Mouse (Mus musculus) midbrain, postnatal 0 days (tissue): ENCODE results near the gene Plch2. TPM values are rescaled to one million over a fixed set of nuclear protein-coding genes. Genes with fewer than 3 reads are reported as not detected.

Source experiments
- ATAC-seq: fragments of 200-750 bp; cut with Nextera tagmentation; 2 replicates; pipeline ENCODE4 v1.8.0; 2017; ENCODE audit warnings: moderate number of reproducible peaks, mild to moderate bottlenecking, moderate TSS enrichment, moderate library complexity; ENCODE audit not compliant: low FRiP score
- DNase-seq: peaks from one replicate; pipeline ENCODE4 v3.0.0-alpha.2; 2015; ENCODE audit warnings: low spot score
- H3K27ac ChIP-seq: fragments of 300-500 bp; sonication (generic); 2 replicates; pipeline ENCODE4 v1.5.1; 2014; ENCODE audit warnings: low read depth, mild to moderate bottlenecking, low read length, mixed read lengths
- H3K27me3 ChIP-seq: fragments of 300-500 bp; sonication (generic); 2 replicates; pipeline ENCODE4 v1.6.1; 2014; ENCODE audit warnings: low read length, control low read depth, mixed read lengths; ENCODE audit not compliant: insufficient read depth
- H3K36me3 ChIP-seq: fragments of 300-500 bp; sonication (generic); 2 replicates; pipeline ENCODE4 v1.6.1; 2014; ENCODE audit warnings: low read length, control low read depth, mixed read lengths; ENCODE audit not compliant: insufficient read depth
- H3K4me1 ChIP-seq: fragments of 300-500 bp; sonication (generic); 2 replicates; pipeline ENCODE4 v1.6.1; 2014; ENCODE audit warnings: mild to moderate bottlenecking, control low read depth, antibody characterized with exemption, low read length, mixed read lengths; ENCODE audit not compliant: insufficient read depth
- H3K4me2 ChIP-seq: fragments of 300-500 bp; sonication (generic); 2 replicates; pipeline ENCODE4 v1.6.1; 2014; ENCODE audit warnings: low read depth, mild to moderate bottlenecking, low read length, mixed read lengths; ENCODE audit not compliant: poor library complexity, severe bottlenecking
- H3K4me3 ChIP-seq: fragments of 300-500 bp; sonication (generic); 2 replicates; pipeline ENCODE4 v1.5.1; 2014; ENCODE audit warnings: low read depth, mild to moderate bottlenecking, low read length, moderate library complexity
- H3K9ac ChIP-seq: fragments of 300-500 bp; sonication (generic); replicated peaks from 2 replicates; pipeline ENCODE4 v1.6.1; 2014; ENCODE audit warnings: mild to moderate bottlenecking, low read length, moderate library complexity, mixed read lengths; ENCODE audit not compliant: poor library complexity, severe bottlenecking
- H3K9me3 ChIP-seq: fragments of 300-500 bp; sonication (generic); 2 replicates; pipeline ENCODE4 v1.6.1; 2016; ENCODE audit warnings: low read length, control low read depth
- CTCF ChIP-seq: IDR thresholded peaks from 2 replicates; pipeline ENCODE4 v1.5.1; 2016; ENCODE audit warnings: antibody characterized with exemption, mild to moderate bottlenecking
- WGBS: fragments of 180-500 bp; shearing (Covaris S2); extraction: QIAGEN DNeasy Blood & Tissue Kit; methylation state at CpG from one replicate; pipeline ENCODE4 v1.1.7; 2014; 5-methylcytosine and 5-hydroxymethylcytosine counted together
- polyA plus RNA-seq: library from polyadenylated mRNA; unstranded; fragments of >200 nt; fragmentation: Nextera tagmentation; extraction: Ambion mirVana; gene quantifications from 2 replicates; pipeline ENCODE4 v1.2.1, GENCODE M21; 2015
- total RNA-seq: library from RNA; depleted of rRNA; stranded (reverse); fragments of >200 nt; gene quantifications from 2 replicates; pipeline ENCODE4 v1.2.3, GENCODE M21; 2014; rRNA removed

The Plch2 gene
- 49.8 and 51.1 TPM in 2 replicates for total RNA-seq
- 21.1 and 21.7 TPM in 2 replicates for polyA plus RNA-seq

GRCm38 (mm10) chr4:155056724-155057123, at the start of gene Plch2:
Gene Plch2 (minus strand): TSS chr4:155056784.
- Histone ChIP-seq H3K36me3 (no peaks in the 10 kb centered on the region), H3K4me1 (no peaks in the 10 kb centered on the region), H3K27me3 (no peaks in the 10 kb centered on the region), H3K9me3 (no peaks in the 10 kb centered on the region), H3K4me2 (no peak within 1 kb of the TSS), H3K4me3 (no peak within 1 kb of the TSS), H3K27ac (no peak within 1 kb of the TSS), H3K9ac (no peak within 1 kb of the TSS)
- WGBS: 60% methylated on average over 10 of the region's 10 CpGs
- ATAC-seq (no peak), DNase-seq (no peak)
- TF ChIP-seq CTCF: no peak

- Histone ChIP-seq H3K4me1 (no peaks in the 10 kb centered on the region), H3K4me3 (no peak overlapping the region), H3K36me3 (no peaks in the 10 kb centered on the region), H3K27ac (no peak overlapping the region), H3K9me3 (no peaks in the 10 kb centered on the region), H3K9ac (0 out of 2 replicates have a peak overlapping the region, but pooled peaks have one; percentile 19), H3K4me2 (no peak overlapping the region), H3K27me3 (no peaks in the 10 kb centered on the region)
- ATAC-seq (no peak), DNase-seq (no peak)
- WGBS: 68% methylated on average over 4 of the region's 4 CpGs
- no peak for TF ChIP-seq CTCF
Observed at GRCm38 (mm10) chr4:155098572-155098971, 42.0 kb upstream of the Plch2 start.

DNA sequence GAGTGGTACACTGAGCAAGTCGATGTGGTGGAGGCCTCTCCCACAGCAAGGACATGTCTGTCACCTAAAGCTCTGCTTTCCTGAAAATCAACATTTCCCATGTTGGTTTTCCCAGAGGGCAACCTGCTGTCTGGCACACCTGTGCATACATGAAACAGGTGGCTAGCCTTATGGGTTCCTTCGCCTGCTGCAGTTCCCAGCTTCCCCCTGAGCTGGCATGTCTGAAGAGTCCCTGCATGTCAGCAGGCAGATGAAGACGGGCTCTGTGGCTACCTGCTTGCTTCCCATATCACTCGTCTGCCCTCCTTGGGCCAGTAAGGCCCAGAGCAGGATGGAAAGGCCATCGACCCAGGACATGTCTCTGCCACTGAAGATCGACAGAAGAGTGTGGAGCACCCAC, 40.9 kb upstream of the Plch2 start:
- TF ChIP-seq CTCF: no peak
- Histone ChIP-seq H3K27me3 (no peaks in the 10 kb centered on the region), H3K4me2 (no peak overlapping the region), H3K9me3 (no peaks in the 10 kb centered on the region), H3K27ac (no peak overlapping the region), H3K4me3 (no peak overlapping the region), H3K36me3 (peaks cover 2% of the 10 kb centered on the region; the same call in 1 of the 2 replicates), H3K9ac (no peak overlapping the region), H3K4me1 (no peaks in the 10 kb centered on the region)
- no peak for DNase-seq
- no peak for ATAC-seq
- 82% methylated on average over 6 of the region's 6 CpGs for WGBS

DNA sequence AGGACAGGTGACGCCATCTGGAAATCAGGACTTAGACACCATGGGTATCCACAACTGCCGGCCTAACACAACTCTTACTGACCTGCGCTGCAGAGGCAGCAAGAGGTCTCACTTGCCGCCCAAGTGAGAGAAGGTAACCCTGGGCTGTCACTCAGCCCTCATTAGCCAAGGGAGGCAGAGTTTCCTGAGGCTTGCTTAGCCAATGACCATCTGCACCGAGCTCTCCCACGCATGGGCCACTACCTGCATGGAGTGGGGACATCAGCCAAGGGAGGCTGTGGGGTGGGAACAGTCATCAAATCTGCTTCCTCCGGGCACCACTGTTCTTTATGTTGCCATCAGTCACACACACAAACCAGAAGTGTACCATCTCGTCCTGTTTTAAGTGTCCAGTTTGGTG, 39.4 kb upstream of the Plch2 start:
- H3K4me3 ChIP-seq: no peak overlapping the region
- WGBS: 88% methylated on average over 8 of the region's 8 CpGs
- no peaks in the 10 kb centered on the region for H3K27me3 ChIP-seq
- no peak for DNase-seq
- peaks cover 5% of the 10 kb centered on the region; the same call in 1 of the 2 replicates for H3K36me3 ChIP-seq
- no peak overlapping the region for H3K27ac ChIP-seq
- ATAC-seq: no peak
- H3K9me3 ChIP-seq: no peaks in the 10 kb centered on the region
- no peak overlapping the region for H3K9ac ChIP-seq
- TF ChIP-seq CTCF: no peak
- H3K4me1 ChIP-seq: no peaks in the 10 kb centered on the region
- no peak overlapping the region for H3K4me2 ChIP-seq

DNA sequence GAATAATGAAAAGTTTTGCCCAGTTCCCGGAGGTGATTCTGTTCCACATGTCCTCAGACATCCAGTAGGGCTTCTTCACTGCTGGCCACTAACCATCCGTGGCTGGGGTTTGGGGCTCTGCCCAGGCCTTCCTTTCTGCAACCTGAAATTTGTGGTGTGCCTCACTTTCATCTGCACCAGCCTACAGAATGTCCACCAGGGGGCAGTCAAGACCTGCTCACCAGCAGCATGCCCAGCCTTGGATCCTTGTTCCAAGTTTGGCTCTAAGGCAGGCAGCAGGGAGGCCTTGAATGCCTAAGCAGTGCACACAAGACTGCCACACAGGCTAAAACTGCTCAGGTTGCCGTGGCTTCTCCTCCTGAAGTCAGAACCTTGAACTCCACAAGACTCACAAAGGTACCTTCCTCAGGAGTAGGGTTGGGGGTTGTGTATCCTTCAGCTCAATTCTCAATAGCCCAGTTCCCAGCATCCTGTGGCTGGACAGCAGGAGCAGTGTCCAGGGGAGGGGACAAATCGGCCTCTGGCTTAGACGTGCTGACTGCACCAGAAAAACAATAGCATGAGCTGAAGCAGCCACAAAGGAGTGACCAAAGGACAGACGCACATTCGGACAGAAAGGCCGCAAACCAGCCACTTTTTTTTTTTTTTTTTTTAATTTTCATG, 38.8 kb upstream of the Plch2 start:
- H3K9ac ChIP-seq: no peak overlapping the region
- peak; percentile 79 for ATAC-seq
- WGBS: 28% methylated on average over 8 of the region's 8 CpGs

GRCm38 (mm10) chr4:155094565-155094964, 38.0 kb upstream of the Plch2 start:
- H3K27ac ChIP-seq: no peak overlapping the region
- no peak overlapping the region for H3K9ac ChIP-seq
- 77% methylated on average over 3 of the region's 3 CpGs for WGBS
- TF ChIP-seq CTCF: peak; percentile 60
- H3K4me1 ChIP-seq: no peaks in the 10 kb centered on the region
- H3K27me3 ChIP-seq: no peaks in the 10 kb centered on the region
- DNase-seq (no peak), ATAC-seq (no peak)
- no peak overlapping the region for H3K4me2 ChIP-seq
- peaks cover 7% of the 10 kb centered on the region; the same call in 1 of the 2 replicates for H3K36me3 ChIP-seq
- no peak overlapping the region for H3K4me3 ChIP-seq
- no peaks in the 10 kb centered on the region for H3K9me3 ChIP-seq

More for the DNA sequence above, 38.8 kb upstream of the Plch2 start:
- H3K4me2 ChIP-seq: no peak overlapping the region
- H3K27me3 ChIP-seq: no peaks in the 10 kb centered on the region
- TF ChIP-seq CTCF: peak; percentile 100
- peak; percentile 94 for DNase-seq
- 0 out of 2 replicates have a peak overlapping the region, but pooled peaks have one; percentile 47 for H3K27ac ChIP-seq
- H3K36me3 ChIP-seq: peaks cover 7% of the 10 kb centered on the region; the same call in 1 of the 2 replicates
- H3K4me1 ChIP-seq: no peaks in the 10 kb centered on the region
- no peak overlapping the region for H3K4me3 ChIP-seq
- no peaks in the 10 kb centered on the region for H3K9me3 ChIP-seq
